Mouse (Mus musculus) heart, embryonic 15.5 days (tissue): Measurements from ENCODE around the gene Fkbp1a. TPM values are rescaled to one million over a fixed set of nuclear protein-coding genes. Genes with fewer than 3 reads are reported as not detected.

Experiments
- polyA plus RNA-seq: library from polyadenylated mRNA; unstranded; fragments of >200 nt; fragmentation: Nextera tagmentation; extraction: Ambion mirVana; gene quantifications from 2 replicates; pipeline ENCODE4 v1.2.1, GENCODE M21; 2015

Fkbp1a gene
- polyA plus RNA-seq, 1 experiment from 2014 or later = 630 TPM

Other genes starting within 250 kb of the Fkbp1a start
- gene 4921509C19Rik, start 66.3 kb upstream of the Fkbp1a start, polyA plus RNA-seq = not detected in 2 replicates
- 135 and 152 TPM in 2 replicates for gene Nsfl1c, start 48.3 kb upstream of the Fkbp1a start, polyA plus RNA-seq
- 1.9 and 2.0 TPM in 2 replicates for gene Sdcbp2, start 30.1 kb downstream of the Fkbp1a start, polyA plus RNA-seq
- 0.18 and 0.25 TPM in 2 replicates for gene Snph, start 90.1 kb downstream of the Fkbp1a start, polyA plus RNA-seq
- gene Rad21l, start 126.0 kb downstream of the Fkbp1a start, polyA plus RNA-seq = not detected in 2 replicates
- 2.5 and 2.8 TPM in 2 replicates for gene Tmem74b, start 159.5 kb downstream of the Fkbp1a start, polyA plus RNA-seq
- 23.4 and 28.7 TPM in 2 replicates for gene Psmf1, start 201.7 kb downstream of the Fkbp1a start, polyA plus RNA-seq